Mouse (Mus musculus) lung, adult 2 months (tissue): Measurements from ENCODE around the gene Plxna4.

ENCODE experiments used
- CTCF ChIP-seq: fragments of 200-500 bp; IDR thresholded peaks from 2 replicates; pipeline ENCODE4 v1.5.1; 2011; ENCODE audit warnings: mild to moderate bottlenecking, low read length, control low read depth; ENCODE audit not compliant: insufficient read depth
- POLR2A ChIP-seq: fragments of 200-500 bp; IDR thresholded peaks from 2 replicates; pipeline ENCODE4 v1.6.1; 2011; ENCODE audit warnings: low read depth, mild to moderate bottlenecking, control low read depth, low read length, borderline replicate concordance; ENCODE audit errors: extremely low read depth

GRCm38 (mm10) chr6:32364933-32365332 is 223.1 kb downstream of the Plxna4 start:
- TF ChIP-seq CTCF (no peak), POLR2A (no peak)
